Mouse (Mus musculus): Measurements from ENCODE around the gene Hist1h3g. TPM values are rescaled to one million over a fixed set of nuclear protein-coding genes. Genes with fewer than 3 reads are reported as not detected.
"Not testable (repeated sequence)": the region's sequence is repeated elsewhere in the genome, so short reads cannot be mapped to it uniquely, and the experiment has no call there.

Gene Hist1h3g
- polyA plus RNA-seq, 1 experiment from 2014 or later = 6.2 TPM

DNA sequence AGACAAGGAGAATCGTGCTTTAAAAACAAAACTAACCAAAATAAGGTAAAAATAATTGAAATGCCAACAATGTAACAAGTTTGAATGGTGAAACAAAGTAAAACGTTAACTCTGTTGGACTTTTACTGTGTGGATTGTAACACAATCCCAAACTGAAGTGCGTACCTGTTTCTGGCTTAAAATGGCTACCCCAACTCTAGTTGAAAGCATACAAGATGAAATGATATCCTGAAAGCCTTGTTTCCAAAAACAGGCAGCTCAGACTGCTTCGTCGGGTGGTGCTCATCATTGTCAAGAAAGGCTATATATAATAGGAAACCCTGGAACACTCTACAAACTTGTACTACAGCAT is 26.3 kb downstream of the Hist1h3g start:
- Histone ChIP-seq H3K27ac (ENCODE audit: low read length) (peak overlapping the region; percentile 99; the same call in 1 of the 2 replicates), H3K9ac (ENCODE audit: low read length) (peak overlapping the region; percentile 63), H3K4me3 (ENCODE audit: low read length) (peak overlapping the region; percentile 49), H3K4me2 (ENCODE audit: low read depth, low read length) (peak overlapping the region; percentile 61)
- WGBS = 0% methylated on average over 2 of the region's 5 CpGs
- H3K4me1 ChIP-seq (replicated peaks; ENCODE audit: control insufficient read depth, insufficient read depth, low read length); ATAC-seq (ENCODE audit: low read depth); H3K27me3 ChIP-seq (ENCODE audit: control insufficient read depth, insufficient read depth, low read depth, low read length); H3K9me3 ChIP-seq (ENCODE audit: control insufficient read depth, low read length); H3K36me3 ChIP-seq (ENCODE audit: control insufficient read depth, insufficient read depth, low read length): not testable (repeated sequence)

GRCm38 (mm10) chr13:23561883-23562659 is 26.8 kb downstream of the Hist1h3g start, which contains the start of gene Hist1h3e:
Hist1h3e (minus strand) TSS chr13:23562369.
- not testable (repeated sequence) for H3K9me3 ChIP-seq (ENCODE audit: control insufficient read depth, low read length); H3K4me1 ChIP-seq (replicated peaks; ENCODE audit: control insufficient read depth, insufficient read depth, low read length); H3K36me3 ChIP-seq (ENCODE audit: control insufficient read depth, insufficient read depth, low read length); H3K27me3 ChIP-seq (ENCODE audit: control insufficient read depth, insufficient read depth, low read depth, low read length)
- Histone ChIP-seq H3K4me3 (ENCODE audit: low read length) (peak within 1 kb of the TSS; percentile 49), H3K9ac (ENCODE audit: low read length) (peak within 1 kb of the TSS; percentile 63), H3K4me2 (ENCODE audit: low read depth, low read length) (peak within 1 kb of the TSS; percentile 61), H3K27ac (ENCODE audit: low read length) (peak within 1 kb of the TSS; percentile 99)
- ATAC-seq (ENCODE audit: low read depth) = peak; percentile 92
- under 1% methylated on average over 45 of the region's 67 CpGs for WGBS

- Histone ChIP-seq H3K4me3 (ENCODE audit: low read length) (peak overlapping the region; percentile 49), H3K9ac (ENCODE audit: low read length) (peak overlapping the region; percentile 63), H3K9me3 (ENCODE audit: control insufficient read depth, low read length) (no peaks in the 10 kb centered on the region), H3K36me3 (ENCODE audit: control insufficient read depth, insufficient read depth, low read length) (no peaks in the 10 kb centered on the region), H3K4me2 (ENCODE audit: low read depth, low read length) (peak overlapping the region; percentile 61), H3K27me3 (ENCODE audit: control insufficient read depth, insufficient read depth, low read depth, low read length) (no peaks in the 10 kb centered on the region), H3K4me1 (replicated peaks; ENCODE audit: control insufficient read depth, insufficient read depth, low read length) (no peaks in the 10 kb centered on the region), H3K27ac (ENCODE audit: low read length) (peak overlapping the region; percentile 99)
- WGBS = 2% methylated on average over 18 of the region's 18 CpGs
- ATAC-seq (ENCODE audit: low read depth) = peak; percentile 69
These were observed 27.7 kb downstream of the Hist1h3g start for GRCm38 (mm10) chr13:23562699-23563462.

- no peak for ATAC-seq (ENCODE audit: low read depth)
- H3K9ac ChIP-seq (ENCODE audit: low read length) = no peak overlapping the region
- WGBS = 65% methylated on average over 2 of the region's 2 CpGs
- no peak overlapping the region for H3K27ac ChIP-seq (ENCODE audit: low read length)
- no peaks in the 10 kb centered on the region for H3K36me3 ChIP-seq (ENCODE audit: control insufficient read depth, insufficient read depth, low read length)
- no peaks in the 10 kb centered on the region for H3K9me3 ChIP-seq (ENCODE audit: control insufficient read depth, low read length)
- no peak overlapping the region for H3K4me3 ChIP-seq (ENCODE audit: low read length)
- H3K4me2 ChIP-seq (ENCODE audit: low read depth, low read length) = no peak overlapping the region
- H3K27me3 ChIP-seq (ENCODE audit: control insufficient read depth, insufficient read depth, low read depth, low read length) = no peaks in the 10 kb centered on the region
- H3K4me1 ChIP-seq (replicated peaks; ENCODE audit: control insufficient read depth, insufficient read depth, low read length) = no peaks in the 10 kb centered on the region
These were observed 29.3 kb downstream of the Hist1h3g start for GRCm38 (mm10) chr13:23564482-23564881.

- H3K9ac ChIP-seq (ENCODE audit: low read length) = peak overlapping the region; percentile 62
- ATAC-seq (ENCODE audit: low read depth) = peak; percentile 6; the same call in 1 of the 2 replicates
- H3K36me3 ChIP-seq (ENCODE audit: control insufficient read depth, insufficient read depth, low read length); H3K27me3 ChIP-seq (ENCODE audit: control insufficient read depth, insufficient read depth, low read depth, low read length); H3K9me3 ChIP-seq (ENCODE audit: control insufficient read depth, low read length); H3K4me1 ChIP-seq (replicated peaks; ENCODE audit: control insufficient read depth, insufficient read depth, low read length): not testable (repeated sequence)
- peak overlapping the region; percentile 98 for H3K27ac ChIP-seq (ENCODE audit: low read length)
- peak overlapping the region; percentile 44 for H3K4me3 ChIP-seq (ENCODE audit: low read length)
- under 1% methylated on average over 15 of the region's 41 CpGs for WGBS
- peak overlapping the region; percentile 42 for H3K4me2 ChIP-seq (ENCODE audit: low read depth, low read length)
These were observed 35.2 kb downstream of the Hist1h3g start for GRCm38 (mm10) chr13:23570261-23571021.

DNA sequence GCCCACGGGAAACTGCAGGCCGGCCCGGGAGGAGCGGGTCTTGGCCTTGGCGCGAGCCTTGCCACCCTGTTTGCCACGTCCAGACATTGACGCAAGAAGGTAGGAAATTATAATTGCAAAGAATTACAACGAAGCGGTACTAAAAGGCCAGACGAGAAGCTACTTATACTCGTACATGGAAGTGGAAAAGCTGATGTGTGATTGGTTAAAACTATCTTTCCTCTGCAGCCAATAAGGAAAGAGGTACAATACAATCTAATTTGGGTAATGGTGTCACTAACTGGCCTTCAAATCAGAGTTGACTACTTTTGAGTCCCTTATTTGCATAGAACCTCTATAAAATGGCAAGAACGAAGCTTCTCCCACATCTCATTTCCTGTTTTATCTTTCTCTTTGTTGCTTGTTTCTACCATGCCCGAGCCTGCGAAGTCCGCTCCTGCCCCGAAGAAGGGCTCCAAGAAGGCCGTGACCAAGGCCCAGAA is 35.8 kb downstream of the Hist1h3g start, which contains the start of the genes Hist1h2ae and Hist1h2bg:
Gene Hist1h2ae, minus strand, starts transcription at position 199 of the 482 bp plus-strand sequence.
Gene Hist1h2bg, plus strand, starts transcription at position 375 of the 482 bp plus-strand sequence.
- ATAC-seq (ENCODE audit: low read depth) = peak; percentile 89
- no peaks in the 10 kb centered on the region for H3K27me3 ChIP-seq (ENCODE audit: control insufficient read depth, insufficient read depth, low read depth, low read length)
- no peaks in the 10 kb centered on the region for H3K36me3 ChIP-seq (ENCODE audit: control insufficient read depth, insufficient read depth, low read length)
- H3K27ac ChIP-seq (ENCODE audit: low read length) = peak within 1 kb of the TSS; percentile 98
- peak within 1 kb of the TSS; percentile 52 for H3K4me3 ChIP-seq (ENCODE audit: low read length)
- H3K9ac ChIP-seq (ENCODE audit: low read length) = peak within 1 kb of the TSS; percentile 70
- H3K4me2 ChIP-seq (ENCODE audit: low read depth, low read length) = peak within 1 kb of the TSS; percentile 85
- under 1% methylated on average over 18 of the region's 18 CpGs for WGBS
- H3K9me3 ChIP-seq (ENCODE audit: control insufficient read depth, low read length) = no peaks in the 10 kb centered on the region
- peaks cover 2% of the 10 kb centered on the region; the same call in 1 of the 2 replicates for H3K4me1 ChIP-seq (replicated peaks; ENCODE audit: control insufficient read depth, insufficient read depth, low read length)

DNA sequence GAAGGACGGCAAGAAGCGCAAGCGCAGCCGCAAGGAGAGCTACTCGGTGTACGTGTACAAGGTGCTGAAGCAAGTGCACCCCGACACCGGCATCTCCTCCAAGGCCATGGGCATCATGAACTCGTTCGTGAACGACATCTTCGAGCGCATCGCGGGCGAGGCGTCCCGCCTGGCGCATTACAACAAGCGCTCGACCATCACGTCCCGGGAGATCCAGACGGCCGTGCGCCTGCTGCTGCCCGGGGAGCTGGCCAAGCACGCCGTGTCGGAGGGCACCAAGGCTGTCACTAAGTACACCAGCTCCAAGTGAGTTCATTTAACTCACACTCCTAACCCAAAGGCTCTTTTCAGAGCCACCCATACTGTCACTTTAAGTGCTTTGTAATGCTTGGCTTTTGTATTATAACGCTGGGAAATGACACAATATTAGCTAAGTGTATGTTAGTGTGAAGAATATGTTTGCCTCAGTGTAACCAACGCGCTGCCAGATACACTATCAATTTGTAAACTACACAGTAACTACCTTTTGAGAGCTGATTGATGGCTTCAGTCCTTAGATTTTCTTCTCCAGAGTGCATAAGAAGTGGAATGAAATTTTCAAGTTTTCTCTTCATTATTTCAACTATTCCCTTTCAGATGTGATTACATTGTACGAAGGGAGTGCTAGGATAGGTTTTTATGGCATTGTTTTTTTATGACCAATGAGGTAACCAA is 36.4 kb downstream of the Hist1h3g start:
- H3K4me1 ChIP-seq (replicated peaks; ENCODE audit: control insufficient read depth, insufficient read depth, low read length); H3K36me3 ChIP-seq (ENCODE audit: control insufficient read depth, insufficient read depth, low read length); H3K9me3 ChIP-seq (ENCODE audit: control insufficient read depth, low read length); ATAC-seq (ENCODE audit: low read depth); H3K27me3 ChIP-seq (ENCODE audit: control insufficient read depth, insufficient read depth, low read depth, low read length): not testable (repeated sequence)
- peak overlapping the region; percentile 52 for H3K4me3 ChIP-seq (ENCODE audit: low read length)
- peak overlapping the region; percentile 85 for H3K4me2 ChIP-seq (ENCODE audit: low read depth, low read length)
- peak overlapping the region; percentile 98 for H3K27ac ChIP-seq (ENCODE audit: low read length)
- WGBS = 0% methylated on average over 11 of the region's 34 CpGs
- peak overlapping the region; percentile 70 for H3K9ac ChIP-seq (ENCODE audit: low read length)

DNA sequence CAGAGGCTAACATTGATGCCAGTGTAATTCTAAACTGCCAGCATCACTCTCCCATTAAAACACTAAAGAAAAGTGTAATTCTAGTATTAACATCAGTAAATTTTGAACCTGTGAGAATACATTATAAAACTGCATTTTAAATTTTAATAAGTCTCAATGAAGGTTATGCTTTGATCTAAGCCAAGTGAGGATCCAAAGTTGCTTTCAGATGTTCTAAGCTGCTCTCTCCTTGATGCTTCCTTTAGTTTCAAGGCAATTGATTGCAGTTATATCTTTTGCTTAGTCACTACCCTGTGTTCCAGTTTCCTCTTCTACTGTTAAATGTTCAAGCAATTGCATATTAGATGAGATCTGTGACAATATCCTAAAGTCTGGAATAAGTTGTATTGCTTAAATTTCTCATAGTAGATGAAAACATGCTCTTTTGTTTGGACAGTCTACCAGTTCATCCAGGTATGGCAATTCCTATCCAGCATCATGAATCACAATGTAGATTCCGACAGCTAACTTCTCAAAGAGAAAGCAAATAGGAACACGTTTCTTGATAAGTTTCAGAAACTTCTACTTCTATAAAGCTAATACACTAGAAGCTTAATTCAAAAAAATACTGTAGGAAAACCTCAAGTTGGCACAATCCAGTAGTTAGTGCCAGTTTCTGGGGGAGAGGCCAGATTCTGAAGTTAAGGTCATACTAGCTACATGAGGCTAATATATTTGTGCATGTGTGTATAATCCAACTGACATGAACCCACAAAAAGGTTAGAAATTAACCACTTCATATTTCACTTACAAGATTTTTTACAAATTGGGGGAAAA is 37.2 kb downstream of the Hist1h3g start:
- peak overlapping the region; percentile 98 for H3K27ac ChIP-seq (ENCODE audit: low read length)
- ATAC-seq (ENCODE audit: low read depth) = no peak

More for the DNA sequence above, 37.2 kb downstream of the Hist1h3g start:
- Histone ChIP-seq H3K4me1 (replicated peaks; ENCODE audit: control insufficient read depth, insufficient read depth, low read length) (peaks cover 8% of the 10 kb centered on the region; the same call in 1 of the 2 replicates), H3K4me2 (ENCODE audit: low read depth, low read length) (peak overlapping the region; percentile 85), H3K36me3 (ENCODE audit: control insufficient read depth, insufficient read depth, low read length) (no peaks in the 10 kb centered on the region), H3K4me3 (ENCODE audit: low read length) (peak overlapping the region; percentile 52), H3K27me3 (ENCODE audit: control insufficient read depth, insufficient read depth, low read depth, low read length) (no peaks in the 10 kb centered on the region), H3K9me3 (ENCODE audit: control insufficient read depth, low read length) (no peaks in the 10 kb centered on the region), H3K9ac (ENCODE audit: low read length) (peak overlapping the region; percentile 70)
- 15% methylated on average over 2 of the region's 2 CpGs for WGBS
